Mouse (Mus musculus): Measurements from ENCODE around the gene Trcg1. TPM values are rescaled to one million over a fixed set of nuclear protein-coding genes. Genes with fewer than 3 reads are reported as not detected.

The Trcg1 gene
- polyA plus RNA-seq, 1 experiment from 2014 or later: not detected

- H3K4me2 ChIP-seq: no peak overlapping the region
- H3K4me1 ChIP-seq: peaks cover 43% of the 10 kb centered on the region
- 64% methylated on average over 3 of the region's 3 CpGs for WGBS (ENCODE audit: insufficient replicate concordance)
- H3K36me3 ChIP-seq: no peaks in the 10 kb centered on the region
- no peak overlapping the region for H3K4me3 ChIP-seq
- no peak overlapping the region for H3K9ac ChIP-seq
- no peak overlapping the region for H3K27ac ChIP-seq
- 0 out of 2 replicates have a peak, but pooled peaks cover 4% of the 10 kb centered on the region for H3K27me3 ChIP-seq (replicated peaks)
- no peaks in the 10 kb centered on the region for H3K9me3 ChIP-seq (replicated peaks)
- no peak for ATAC-seq
Measured at GRCm38 (mm10) chr9:57233767-57234166, 2.6 kb upstream of the Trcg1 start.

GRCm38 (mm10) chr9:57237705-57238104 is 1.3 kb downstream of the Trcg1 start:
- Histone ChIP-seq H3K27ac (no peak overlapping the region), H3K4me2 (no peak overlapping the region), H3K9me3 (replicated peaks) (no peaks in the 10 kb centered on the region), H3K9ac (no peak overlapping the region), H3K36me3 (no peaks in the 10 kb centered on the region), H3K4me1 (peaks cover 16% of the 10 kb centered on the region), H3K4me3 (no peak overlapping the region), H3K27me3 (replicated peaks) (peaks cover 35% of the 10 kb centered on the region)
- ATAC-seq: no peak
- WGBS (ENCODE audit: insufficient replicate concordance): 60% methylated on average over 5 of the region's 5 CpGs

- H3K9ac ChIP-seq: no peak overlapping the region
- H3K27me3 ChIP-seq (replicated peaks): peaks cover 39% of the 10 kb centered on the region
- 64% methylated on average over 2 of the region's 2 CpGs for WGBS (ENCODE audit: insufficient replicate concordance)
- H3K4me2 ChIP-seq: no peak overlapping the region
- no peak overlapping the region for H3K27ac ChIP-seq
- H3K4me3 ChIP-seq: no peak overlapping the region
- H3K4me1 ChIP-seq: peaks cover 11% of the 10 kb centered on the region
- no peaks in the 10 kb centered on the region for H3K9me3 ChIP-seq (replicated peaks)
- no peak for ATAC-seq
- no peaks in the 10 kb centered on the region for H3K36me3 ChIP-seq
Measured at GRCm38 (mm10) chr9:57238220-57238619, 1.9 kb downstream of the Trcg1 start.

- Histone ChIP-seq H3K4me1 (no peaks in the 10 kb centered on the region), H3K9ac (no peak overlapping the region), H3K27ac (no peak overlapping the region), H3K4me2 (no peak overlapping the region), H3K36me3 (no peaks in the 10 kb centered on the region), H3K4me3 (no peak overlapping the region), H3K9me3 (replicated peaks) (no peaks in the 10 kb centered on the region), H3K27me3 (replicated peaks) (peaks cover 44% of the 10 kb centered on the region)
- ATAC-seq: no peak
- 57% methylated on average over 5 of the region's 5 CpGs for WGBS (ENCODE audit: insufficient replicate concordance)
Measured at GRCm38 (mm10) chr9:57241111-57241510, 4.8 kb downstream of the Trcg1 start.

- Histone ChIP-seq H3K4me3 (no peak overlapping the region), H3K4me2 (no peak overlapping the region), H3K36me3 (no peaks in the 10 kb centered on the region), H3K4me1 (peaks cover 6% of the 10 kb centered on the region; the same call in 1 of the 2 replicates), H3K27ac (no peak overlapping the region), H3K9me3 (replicated peaks) (no peaks in the 10 kb centered on the region), H3K9ac (no peak overlapping the region), H3K27me3 (replicated peaks) (peaks cover 41% of the 10 kb centered on the region)
- WGBS (ENCODE audit: insufficient replicate concordance): 34% methylated on average over 5 of the region's 5 CpGs
- ATAC-seq: no peak
Measured at GRCm38 (mm10) chr9:57242916-57243315, 6.6 kb downstream of the Trcg1 start.

GRCm38 (mm10) chr9:57244106-57244685 is 7.8 kb downstream of the Trcg1 start:
- Histone ChIP-seq H3K27ac (no peak overlapping the region), H3K4me3 (no peak overlapping the region), H3K9me3 (replicated peaks) (no peaks in the 10 kb centered on the region), H3K27me3 (replicated peaks) (peaks cover 39% of the 10 kb centered on the region), H3K4me2 (no peak overlapping the region), H3K9ac (no peak overlapping the region), H3K4me1 (peaks cover 17% of the 10 kb centered on the region), H3K36me3 (no peaks in the 10 kb centered on the region)
- ATAC-seq: no peak
- WGBS (ENCODE audit: insufficient replicate concordance): 48% methylated on average over 7 of the region's 7 CpGs

- Histone ChIP-seq H3K4me2 (no peak overlapping the region), H3K36me3 (peaks cover 11% of the 10 kb centered on the region), H3K9ac (no peak overlapping the region), H3K27ac (no peak overlapping the region), H3K4me3 (no peak overlapping the region), H3K4me1 (peaks cover 34% of the 10 kb centered on the region), H3K27me3 (replicated peaks) (peaks cover 22% of the 10 kb centered on the region), H3K9me3 (replicated peaks) (no peaks in the 10 kb centered on the region)
- 77% methylated on average over 5 of the region's 5 CpGs for WGBS (ENCODE audit: insufficient replicate concordance)
- no peak for ATAC-seq
Measured at GRCm38 (mm10) chr9:57246482-57246881, 10.1 kb downstream of the Trcg1 start.

- no peak overlapping the region for H3K27ac ChIP-seq
- peaks cover 14% of the 10 kb centered on the region for H3K27me3 ChIP-seq (replicated peaks)
- H3K4me2 ChIP-seq: no peak overlapping the region
- H3K4me3 ChIP-seq: no peak overlapping the region
- peaks cover 36% of the 10 kb centered on the region for H3K4me1 ChIP-seq
- H3K36me3 ChIP-seq: peaks cover 18% of the 10 kb centered on the region
- no peaks in the 10 kb centered on the region for H3K9me3 ChIP-seq (replicated peaks)
- H3K9ac ChIP-seq: no peak overlapping the region
- ATAC-seq: no peak
- 56% methylated on average over 8 of the region's 8 CpGs for WGBS (ENCODE audit: insufficient replicate concordance)
Measured at GRCm38 (mm10) chr9:57247201-57247671, 10.9 kb downstream of the Trcg1 start.

- H3K9me3 ChIP-seq (replicated peaks): no peaks in the 10 kb centered on the region
- WGBS (ENCODE audit: insufficient replicate concordance): 29% methylated on average over 7 of the region's 7 CpGs
- no peak overlapping the region for H3K27ac ChIP-seq
- 0 out of 2 replicates have a peak, but pooled peaks have one; percentile 34 for ATAC-seq
- no peak overlapping the region for H3K4me3 ChIP-seq
- H3K9ac ChIP-seq: no peak overlapping the region
- H3K36me3 ChIP-seq: peaks cover 29% of the 10 kb centered on the region
- 0 out of 2 replicates have a peak, but pooled peaks cover 5% of the 10 kb centered on the region for H3K27me3 ChIP-seq (replicated peaks)
- peaks cover 36% of the 10 kb centered on the region for H3K4me1 ChIP-seq
- no peak overlapping the region for H3K4me2 ChIP-seq
Measured at GRCm38 (mm10) chr9:57248030-57248942, 11.9 kb downstream of the Trcg1 start.

- WGBS (ENCODE audit: insufficient replicate concordance): 72% methylated on average over 4 of the region's 4 CpGs
- Histone ChIP-seq H3K4me2 (no peak overlapping the region), H3K27ac (no peak overlapping the region), H3K4me3 (no peak overlapping the region), H3K4me1 (peaks cover 40% of the 10 kb centered on the region), H3K36me3 (peaks cover 46% of the 10 kb centered on the region), H3K27me3 (replicated peaks) (0 out of 2 replicates have a peak, but pooled peaks cover 3% of the 10 kb centered on the region), H3K9ac (no peak overlapping the region), H3K9me3 (replicated peaks) (no peaks in the 10 kb centered on the region)
- no peak for ATAC-seq
Measured at GRCm38 (mm10) chr9:57250026-57250425, 13.7 kb downstream of the Trcg1 start.

GRCm38 (mm10) chr9:57251139-57251538 is 14.8 kb downstream of the Trcg1 start:
- Histone ChIP-seq H3K9ac (no peak overlapping the region), H3K27ac (no peak overlapping the region), H3K9me3 (replicated peaks) (no peaks in the 10 kb centered on the region), H3K36me3 (peaks cover 57% of the 10 kb centered on the region), H3K27me3 (replicated peaks) (no peaks in the 10 kb centered on the region), H3K4me2 (no peak overlapping the region), H3K4me1 (peaks cover 51% of the 10 kb centered on the region), H3K4me3 (no peak overlapping the region)
- WGBS (ENCODE audit: insufficient replicate concordance): 86% methylated on average over 2 of the region's 2 CpGs
- ATAC-seq: no peak

- ATAC-seq: no peak
- 86% methylated on average over 7 of the region's 7 CpGs for WGBS (ENCODE audit: insufficient replicate concordance)
- H3K4me2 ChIP-seq: no peak overlapping the region
- no peak overlapping the region for H3K9ac ChIP-seq
- H3K36me3 ChIP-seq: peaks cover 87% of the 10 kb centered on the region
- peaks cover 43% of the 10 kb centered on the region for H3K4me1 ChIP-seq
- H3K27ac ChIP-seq: no peak overlapping the region
- no peaks in the 10 kb centered on the region for H3K27me3 ChIP-seq (replicated peaks)
- H3K9me3 ChIP-seq (replicated peaks): no peaks in the 10 kb centered on the region
- no peak overlapping the region for H3K4me3 ChIP-seq
Measured at GRCm38 (mm10) chr9:57254061-57254460, 17.7 kb downstream of the Trcg1 start.
